Mouse (Mus musculus) C2C12 (cell line): ENCODE data around the gene Parpbp. TPM values are rescaled to one million over a fixed set of nuclear protein-coding genes. Genes with fewer than 3 reads are reported as not detected.

Source experiments
- H3K27me3 ChIP-seq: one replicate; pipeline ENCODE4 v1.6.1; 2011; ENCODE audit not compliant: control insufficient read depth, insufficient read depth, insufficient read length
- H3K36me3 ChIP-seq: one replicate; pipeline ENCODE4 v1.6.1; 2011; ENCODE audit not compliant: control insufficient read depth, insufficient read depth
- H3K4me3 ChIP-seq: one replicate; pipeline ENCODE4 v1.5.1; 2011; ENCODE audit warnings: mild to moderate bottlenecking, control low read depth; ENCODE audit not compliant: poor library complexity, insufficient read depth, severe bottlenecking
- H3K79me2 ChIP-seq: one replicate; pipeline ENCODE4 v1.6.1; 2011; ENCODE audit not compliant: control insufficient read depth, insufficient read depth
- H3K79me3 ChIP-seq: one replicate; pipeline ENCODE4 v1.6.1; 2011; ENCODE audit warnings: low read depth, control low read depth
- H3ac ChIP-seq: one replicate; pipeline ENCODE3; 2011; ENCODE audit warnings: low read depth; ENCODE audit not compliant: control insufficient read depth, insufficient read length
- CEBPB ChIP-seq: IDR thresholded peaks from one replicate; pipeline ENCODE4 v1.6.1; 2011; ENCODE audit warnings: low read depth, mild to moderate bottlenecking, control low read depth, moderate library complexity
- CTCF ChIP-seq: IDR thresholded peaks from one replicate; pipeline ENCODE4 v1.5.1; 2011; ENCODE audit not compliant: control insufficient read depth, insufficient read depth, insufficient read length
- FOSL1 ChIP-seq: IDR thresholded peaks from one replicate; pipeline ENCODE4 v1.8.0; 2011; ENCODE audit warnings: mild to moderate bottlenecking, low read length; ENCODE audit not compliant: poor library complexity, insufficient read depth, severe bottlenecking
- MAX ChIP-seq: IDR thresholded peaks from one replicate; pipeline ENCODE4 v1.6.1; 2011; ENCODE audit warnings: mild to moderate bottlenecking, control low read depth
- MYOD1 ChIP-seq: IDR thresholded peaks from one replicate; pipeline ENCODE4 v1.6.1; 2011; ENCODE audit warnings: low read depth; ENCODE audit not compliant: control insufficient read depth, insufficient read length
- MYOG ChIP-seq: IDR thresholded peaks from one replicate; pipeline ENCODE4 v1.6.1; 2011; ENCODE audit not compliant: control insufficient read depth, insufficient read length; ENCODE audit errors: extremely low read depth
- USF1 ChIP-seq: IDR thresholded peaks from one replicate; pipeline ENCODE4 v1.6.1; 2011; ENCODE audit warnings: low read depth, mild to moderate bottlenecking, control low read depth, moderate library complexity
- polyA plus RNA-seq: library from polyadenylated mRNA; unstranded; fragments of >200 nt; fragmentation: generic; extraction: Trizol; gene quantifications from one replicate; pipeline ENCODE4 v1.2.1, GENCODE M21; 2012; ENCODE audit warnings: missing spikeins

Gene Parpbp
- polyA plus RNA-seq, 1 experiment: 4.7 TPM

DNA sequence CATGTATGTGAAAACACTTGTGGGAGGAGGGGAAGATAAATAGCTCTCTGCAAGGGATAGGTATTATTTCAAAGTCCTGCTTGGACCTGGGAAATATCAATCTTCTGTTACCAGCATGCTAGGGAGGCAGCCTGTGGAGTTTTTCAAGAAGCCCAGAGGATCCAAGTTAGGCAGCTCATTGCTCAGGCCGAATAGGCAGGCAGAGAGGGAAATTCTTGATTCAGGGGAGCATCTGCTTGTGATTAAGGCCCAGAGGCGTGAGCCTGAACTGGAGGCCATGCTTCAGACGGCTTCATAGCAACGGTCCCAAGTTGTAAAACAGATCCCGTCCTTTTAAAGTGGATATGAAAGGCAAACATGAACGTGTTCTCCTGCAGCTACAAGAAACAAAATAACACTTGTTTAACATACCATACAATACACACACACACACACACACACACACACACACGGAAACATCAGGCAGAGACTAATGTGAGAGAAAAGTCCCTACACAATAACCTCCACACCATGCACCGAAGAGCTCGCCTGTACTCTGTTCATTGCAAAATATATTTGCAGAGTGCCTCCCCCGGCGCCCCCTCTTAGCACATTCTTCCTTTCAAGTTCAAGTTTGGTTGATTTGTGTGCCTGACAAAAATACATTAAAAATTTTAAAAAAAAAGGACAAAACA, 100.5 kb downstream of the Parpbp start:
- Histone ChIP-seq H3K79me3 (no peaks in the 10 kb centered on the region), H3K27me3 (no peaks in the 10 kb centered on the region), H3K4me3 (no peak overlapping the region), H3ac (no peak overlapping the region), H3K79me2 (no peaks in the 10 kb centered on the region), H3K36me3 (no peaks in the 10 kb centered on the region)
- TF ChIP-seq CEBPB (no peak), USF1 (no peak), MYOD1 (no peak), MAX (no peak), MYOG (no peak), FOSL1 (no peak), CTCF (no peak)

DNA sequence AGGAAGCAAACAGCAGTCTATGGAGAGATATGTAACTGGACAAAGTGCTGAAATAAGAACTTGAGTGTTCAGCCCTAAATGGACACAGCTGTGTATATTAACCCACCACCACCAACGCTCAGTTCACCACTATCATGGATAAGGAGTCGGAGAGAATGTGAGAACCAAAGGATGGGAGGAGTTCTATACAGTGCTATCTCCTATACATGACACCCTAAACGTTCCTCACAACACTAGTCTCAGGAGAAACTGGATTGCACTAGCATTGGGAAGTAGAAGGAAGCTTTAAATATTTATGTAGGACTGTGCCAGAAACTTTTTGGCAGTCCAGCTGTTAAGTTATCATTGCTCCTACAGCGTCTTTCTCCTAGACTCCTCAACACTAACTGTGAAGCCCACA, 102.4 kb downstream of the Parpbp start:
- Histone ChIP-seq H3K79me2 (no peaks in the 10 kb centered on the region), H3K36me3 (no peaks in the 10 kb centered on the region), H3K27me3 (no peaks in the 10 kb centered on the region), H3K4me3 (no peak overlapping the region), H3K79me3 (no peaks in the 10 kb centered on the region), H3ac (no peak overlapping the region)
- TF ChIP-seq FOSL1: no peak
- TF ChIP-seq CTCF: no peak
- no peak for TF ChIP-seq CEBPB
- TF ChIP-seq MYOG: no peak
- no peak for TF ChIP-seq USF1
- no peak for TF ChIP-seq MYOD1
- no peak for TF ChIP-seq MAX

Other genes with a start within 250 kb of the Parpbp start
- gene Pmch, start 55.9 kb downstream of the Parpbp start, polyA plus RNA-seq: 0.27 TPM
- 35.7 TPM for gene Nup37, start 51 bp upstream of the Parpbp start, polyA plus RNA-seq
- 41.2 TPM for gene Washc3, start 54.2 kb upstream of the Parpbp start, polyA plus RNA-seq
- 1.7 TPM for gene Dram1, start 232.1 kb upstream of the Parpbp start, polyA plus RNA-seq
- 7.5 TPM for gene Gnptab, start 232.2 kb upstream of the Parpbp start, polyA plus RNA-seq